Mouse (Mus musculus) adrenal gland, postnatal 25 days (tissue): Measurements from ENCODE around the gene Ift172. TPM values are rescaled to one million over a fixed set of nuclear protein-coding genes. Genes with fewer than 3 reads are reported as not detected.
"Not testable (repeated sequence)": the region's sequence is repeated elsewhere in the genome, so short reads cannot be mapped to it uniquely, and the experiment has no call there.

ENCODE experiments used
- DNase-seq: peaks from one replicate; pipeline ENCODE4 v3.0.0; 2021; ENCODE audit warnings: mixed read lengths
- total RNA-seq: library from RNA; stranded (reverse); gene quantifications from 2 replicates; pipeline ENCODE4 v1.2.3, GENCODE M21; 2021

The Ift172 gene
- total RNA-seq, 1 experiment from 2014 or later, result 39.9 TPM

DNA sequence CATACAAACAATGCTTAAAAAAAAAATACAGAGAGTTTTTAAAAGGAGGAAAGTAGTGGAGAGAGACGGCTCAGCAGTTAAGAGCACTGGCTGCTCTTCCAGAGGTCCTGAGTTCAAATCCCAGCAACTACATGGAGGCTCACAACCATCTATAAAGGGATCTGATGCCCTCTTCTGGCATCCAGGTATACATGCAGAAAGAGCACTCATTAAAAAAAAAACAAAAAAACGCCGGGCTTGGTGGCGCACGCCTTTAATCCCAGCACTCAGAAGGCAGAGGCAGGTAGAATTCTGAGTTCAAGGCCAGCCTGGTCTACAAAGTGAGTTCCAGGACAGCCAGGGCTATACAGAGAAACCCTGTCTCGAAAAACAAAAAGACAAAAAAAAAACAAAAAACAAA is 74.4 kb downstream of the Ift172 start:
- DNase-seq, result not testable (repeated sequence)

DNA sequence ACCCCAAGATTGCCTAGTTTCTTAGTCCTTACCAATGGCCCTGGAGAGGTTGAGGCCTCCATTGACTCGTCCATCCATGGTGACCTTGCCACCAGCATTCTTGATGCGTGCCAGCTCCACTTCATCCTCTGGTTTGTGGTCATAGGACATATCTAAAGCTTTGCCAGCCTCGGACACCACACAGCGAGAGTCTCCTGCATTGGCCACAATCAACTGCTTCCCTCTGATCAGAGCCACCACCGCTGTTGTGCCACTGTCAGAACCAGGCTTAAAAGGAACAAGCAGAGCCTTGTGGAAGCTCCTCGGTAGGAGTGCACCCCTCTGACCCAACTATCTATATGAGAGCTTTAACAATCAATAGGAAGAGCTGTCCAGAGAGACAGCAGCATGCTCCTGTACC is 86.5 kb downstream of the Ift172 start:
- DNase-seq, result no peak

DNA sequence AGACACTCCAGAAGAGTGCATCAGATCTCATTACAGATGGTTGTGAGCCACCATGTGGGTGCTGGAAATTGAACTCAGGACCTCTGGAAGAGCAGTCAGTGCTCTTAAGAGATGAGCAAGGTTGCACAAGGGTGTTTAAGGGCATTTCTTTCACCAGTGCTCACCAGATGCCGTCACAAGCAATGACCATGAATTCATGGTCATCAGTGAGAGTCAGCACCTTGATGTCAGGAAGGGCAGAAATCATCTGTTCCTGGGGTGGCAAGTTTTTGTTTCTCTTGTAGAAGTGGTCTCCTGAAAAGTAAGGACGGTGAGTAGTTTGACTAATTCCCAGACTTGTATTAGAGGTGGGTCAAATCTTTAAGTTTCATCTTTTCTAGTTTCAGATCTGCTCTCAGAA is 87.0 kb downstream of the Ift172 start:
- DNase-seq, result no peak

Other genes starting within 250 kb of the Ift172 start
- 136 and 139 TPM in 2 replicates for gene Atraid, start 242.8 kb downstream of the Ift172 start, total RNA-seq
- gene Slc5a6, start 242.2 kb downstream of the Ift172 start, total RNA-seq, result 26.4 and 32.1 TPM in 2 replicates
- 28.3 and 29.1 TPM in 2 replicates for gene Cad, start 236.3 kb downstream of the Ift172 start, total RNA-seq
- not detected in 2 replicates for gene Dnajc5g, start 184.8 kb downstream of the Ift172 start, total RNA-seq
- not detected in 2 replicates for gene Slc30a3, start 182.9 kb downstream of the Ift172 start, total RNA-seq
- gene Trim54, start 174.4 kb downstream of the Ift172 start, total RNA-seq, result not detected in 2 replicates
- not detected in 2 replicates for gene Ucn, start 152.3 kb downstream of the Ift172 start, total RNA-seq
- 60.3 and 66.6 TPM in 2 replicates for gene Mpv17, start 136.9 kb downstream of the Ift172 start, total RNA-seq
- gene Gm29609, start 111.2 kb downstream of the Ift172 start, total RNA-seq, result 3.2 and 3.5 TPM in 2 replicates
- gene Gtf3c2, start 111.0 kb downstream of the Ift172 start, total RNA-seq, result 67.1 and 82.5 TPM in 2 replicates
- 97.6 and 99.5 TPM in 2 replicates for gene Snx17, start 97.9 kb downstream of the Ift172 start, total RNA-seq
- gene Eif2b4, start 97.7 kb downstream of the Ift172 start, total RNA-seq, result 45.2 and 52.6 TPM in 2 replicates
- gene Zfp513, start 88.8 kb downstream of the Ift172 start, total RNA-seq, result 28.4 and 34.3 TPM in 2 replicates
- gene Ppm1g, start 70.4 kb downstream of the Ift172 start, total RNA-seq, result 105 and 137 TPM in 2 replicates
- gene Nrbp1, start 50.3 kb downstream of the Ift172 start, total RNA-seq, result 80.5 and 107 TPM in 2 replicates
- gene Gm9970, start 49.9 kb downstream of the Ift172 start, total RNA-seq, result not detected in 2 replicates
- 5.2 and 5.3 TPM in 2 replicates for gene Krtcap3, start 39.4 kb downstream of the Ift172 start, total RNA-seq
- gene Fndc4, start 5.0 kb upstream of the Ift172 start, total RNA-seq, result 4.1 and 6.7 TPM in 2 replicates
- gene Gckr, start 6.3 kb upstream of the Ift172 start, total RNA-seq, result 0.55 and 0.95 TPM in 2 replicates
- gene Zfp512, start 161.3 kb upstream of the Ift172 start, total RNA-seq, result 25.4 and 29.5 TPM in 2 replicates
- not detected in 2 replicates for gene 4930548H24Rik, start 194.6 kb upstream of the Ift172 start, total RNA-seq
- gene Gpn1, start 203.6 kb upstream of the Ift172 start, total RNA-seq, result 20.5 and 30.4 TPM in 2 replicates
- gene Slc4a1ap, start 235.9 kb upstream of the Ift172 start, total RNA-seq, result 35.7 and 38.4 TPM in 2 replicates
- gene Supt7l, start 236.7 kb upstream of the Ift172 start, total RNA-seq, result 16.3 and 23.0 TPM in 2 replicates